Mouse (Mus musculus) midbrain, embryonic 14.5 days (tissue): ENCODE measurements around the gene Ucp1. TPM values are rescaled to one million over a fixed set of nuclear protein-coding genes. Genes with fewer than 3 reads are reported as not detected.

Experiments used
- ATAC-seq: fragments of 200-750 bp; cut with Nextera tagmentation; 2 replicates; pipeline ENCODE4 v1.8.0; 2017; ENCODE audit warnings: moderate number of reproducible peaks, moderate library complexity; ENCODE audit not compliant: low FRiP score, low TSS enrichment
- DNase-seq: peaks from one replicate; pipeline ENCODE4 v3.0.0-alpha.2; 2015
- H3K27ac ChIP-seq: fragments of 300-500 bp; sonication (generic); replicated peaks from 2 replicates; pipeline ENCODE4 v1.5.1; 2014; ENCODE audit warnings: mild to moderate bottlenecking, low read depth, low read length, moderate library complexity
- H3K27me3 ChIP-seq: fragments of 300-500 bp; sonication (generic); 2 replicates; pipeline ENCODE4 v1.6.1; 2014; ENCODE audit warnings: low read length, control low read depth, mixed read lengths; ENCODE audit not compliant: control insufficient read depth, insufficient read depth
- H3K36me3 ChIP-seq: fragments of 300-500 bp; sonication (generic); 2 replicates; pipeline ENCODE4 v1.6.1; 2014; ENCODE audit warnings: low read length, control low read depth; ENCODE audit not compliant: control insufficient read depth, insufficient read depth
- H3K4me1 ChIP-seq: fragments of 300-500 bp; sonication (generic); 2 replicates; pipeline ENCODE4 v1.6.1; 2014; ENCODE audit warnings: mild to moderate bottlenecking, antibody characterized with exemption, low read length, control low read depth; ENCODE audit not compliant: control insufficient read depth, insufficient read depth
- H3K4me2 ChIP-seq: fragments of 300-500 bp; sonication (generic); 2 replicates; pipeline ENCODE4 v1.6.1; 2014; ENCODE audit warnings: mild to moderate bottlenecking, low read length, moderate library complexity
- H3K4me3 ChIP-seq: fragments of 300-500 bp; sonication (generic); replicated peaks from 2 replicates; pipeline ENCODE4 v1.5.1; 2014; ENCODE audit warnings: low read depth, low read length
- H3K9ac ChIP-seq: fragments of 300-500 bp; sonication (generic); replicated peaks from 2 replicates; pipeline ENCODE4 v1.6.1; 2014; ENCODE audit warnings: mild to moderate bottlenecking, low read length, moderate library complexity
- H3K9me3 ChIP-seq: fragments of 300-500 bp; sonication (generic); 2 replicates; pipeline ENCODE4 v1.6.1; 2016; ENCODE audit warnings: low read length, control low read depth, mixed read lengths; ENCODE audit not compliant: control insufficient read depth
- WGBS: fragments of 180-500 bp; shearing (Covaris S2); extraction: QIAGEN DNeasy Blood & Tissue Kit; methylation state at CpG from one replicate; pipeline ENCODE4 v1.1.7; 2014; 5-methylcytosine and 5-hydroxymethylcytosine counted together
- polyA plus RNA-seq: library from polyadenylated mRNA; unstranded; fragments of >200 nt; fragmentation: Nextera tagmentation; extraction: Ambion mirVana; gene quantifications from 2 replicates; pipeline ENCODE4 v1.2.1, GENCODE M21; 2014

The Ucp1 gene
- not detected in 2 replicates for polyA plus RNA-seq

- 5% methylated on average over 20 of the region's 20 CpGs for WGBS
- ATAC-seq (no peak), DNase-seq (peak; percentile 13)
- no peaks in the 10 kb centered on the region for H3K9me3 ChIP-seq
- H3K4me1 ChIP-seq, result no peaks in the 10 kb centered on the region
- no peaks in the 10 kb centered on the region for H3K36me3 ChIP-seq
- peak within 1 kb of the TSS; percentile 47 for H3K4me2 ChIP-seq
- H3K4me3 ChIP-seq, result peak within 1 kb of the TSS; percentile 5; the same call in 1 of the 2 replicates
- peaks cover 15% of the 10 kb centered on the region for H3K27me3 ChIP-seq
- H3K27ac ChIP-seq, result no peak within 1 kb of the TSS
- H3K9ac ChIP-seq, result no peak within 1 kb of the TSS; the same call in 1 of the 2 replicates
Measured at GRCm38 (mm10) chr8:83290176-83290575, at the start of gene Ucp1. Ucp1 (plus strand) TSS chr8:83290352.

- Histone ChIP-seq H3K9me3 (no peaks in the 10 kb centered on the region), H3K4me3 (no peak overlapping the region), H3K27ac (no peak overlapping the region), H3K4me2 (no peak overlapping the region), H3K4me1 (no peaks in the 10 kb centered on the region), H3K9ac (no peak overlapping the region), H3K36me3 (peaks cover 40% of the 10 kb centered on the region), H3K27me3 (no peaks in the 10 kb centered on the region)
- ATAC-seq (no peak), DNase-seq (no peak)
- 92% methylated on average over 7 of the region's 7 CpGs for WGBS
Measured at GRCm38 (mm10) chr8:83244151-83244550, 46.0 kb upstream of the Ucp1 start.

- Histone ChIP-seq H3K9ac (no peak overlapping the region), H3K27me3 (no peaks in the 10 kb centered on the region), H3K4me3 (no peak overlapping the region), H3K9me3 (no peaks in the 10 kb centered on the region), H3K4me1 (0 out of 2 replicates have a peak, but pooled peaks cover 2% of the 10 kb centered on the region), H3K36me3 (peaks cover 53% of the 10 kb centered on the region), H3K27ac (no peak overlapping the region), H3K4me2 (no peak overlapping the region)
- DNase-seq (no peak), ATAC-seq (no peak)
- WGBS, result 84% methylated on average over 6 of the region's 6 CpGs
Measured at GRCm38 (mm10) chr8:83250858-83251257, 39.3 kb upstream of the Ucp1 start.

GRCm38 (mm10) chr8:83251362-83252246, 38.5 kb upstream of the Ucp1 start:
- no peak for ATAC-seq
- no peak overlapping the region for H3K27ac ChIP-seq
- H3K27me3 ChIP-seq, result no peaks in the 10 kb centered on the region
- 0 out of 2 replicates have a peak, but pooled peaks cover 2% of the 10 kb centered on the region for H3K4me1 ChIP-seq
- H3K9ac ChIP-seq, result no peak overlapping the region
- WGBS, result 57% methylated on average over 14 of the region's 14 CpGs
- H3K36me3 ChIP-seq, result peaks cover 58% of the 10 kb centered on the region
- no peak overlapping the region for H3K4me3 ChIP-seq
- H3K4me2 ChIP-seq, result no peak overlapping the region
- H3K9me3 ChIP-seq, result no peaks in the 10 kb centered on the region
- DNase-seq, result peak; percentile 47

GRCm38 (mm10) chr8:83252791-83253190, 37.4 kb upstream of the Ucp1 start:
- DNase-seq, result no peak
- peaks cover 68% of the 10 kb centered on the region for H3K36me3 ChIP-seq
- no peak overlapping the region for H3K4me3 ChIP-seq
- H3K9me3 ChIP-seq, result no peaks in the 10 kb centered on the region
- 0 out of 2 replicates have a peak, but pooled peaks cover 2% of the 10 kb centered on the region for H3K4me1 ChIP-seq
- 87% methylated on average over 5 of the region's 5 CpGs for WGBS
- ATAC-seq, result no peak
- no peak overlapping the region for H3K9ac ChIP-seq
- no peaks in the 10 kb centered on the region for H3K27me3 ChIP-seq
- no peak overlapping the region for H3K4me2 ChIP-seq
- no peak overlapping the region for H3K27ac ChIP-seq

- Histone ChIP-seq H3K36me3 (peaks cover 74% of the 10 kb centered on the region), H3K9ac (no peak overlapping the region), H3K4me2 (no peak overlapping the region), H3K4me1 (0 out of 2 replicates have a peak, but pooled peaks cover 2% of the 10 kb centered on the region), H3K4me3 (no peak overlapping the region), H3K27me3 (no peaks in the 10 kb centered on the region), H3K27ac (no peak overlapping the region), H3K9me3 (no peaks in the 10 kb centered on the region)
- ATAC-seq, result no peak
- DNase-seq, result no peak
- 96% methylated on average over 5 of the region's 5 CpGs for whole genome bisulfite sequencing
Measured at GRCm38 (mm10) chr8:83257631-83258030, 32.5 kb upstream of the Ucp1 start.

GRCm38 (mm10) chr8:83260418-83261215, 29.5 kb upstream of the Ucp1 start:
- 71% methylated on average over 16 of the region's 16 CpGs for WGBS
- peaks cover 68% of the 10 kb centered on the region for H3K36me3 ChIP-seq
- DNase-seq (peak; percentile 81), ATAC-seq (peak; percentile 74; the same call in 1 of the 2 replicates)
- no peaks in the 10 kb centered on the region for H3K27me3 ChIP-seq
- no peak overlapping the region for H3K9ac ChIP-seq
- H3K4me1 ChIP-seq, result no peaks in the 10 kb centered on the region
- no peaks in the 10 kb centered on the region for H3K9me3 ChIP-seq
- no peak overlapping the region for H3K27ac ChIP-seq
- no peak overlapping the region for H3K4me2 ChIP-seq
- H3K4me3 ChIP-seq, result no peak overlapping the region

- no peak for ATAC-seq
- H3K9ac ChIP-seq, result no peak overlapping the region
- no peak overlapping the region for H3K4me3 ChIP-seq
- 97% methylated on average over 14 of the region's 14 CpGs for WGBS
- no peaks in the 10 kb centered on the region for H3K9me3 ChIP-seq
- no peaks in the 10 kb centered on the region for H3K27me3 ChIP-seq
- peaks cover 68% of the 10 kb centered on the region for H3K36me3 ChIP-seq
- H3K4me1 ChIP-seq, result no peaks in the 10 kb centered on the region
- no peak overlapping the region for H3K27ac ChIP-seq
- no peak overlapping the region for H3K4me2 ChIP-seq
- no peak for DNase-seq
Measured at GRCm38 (mm10) chr8:83271172-83271571, 19.0 kb upstream of the Ucp1 start.
